Mouse (Mus musculus): ENCODE measurements at regions not wholly inside any gene's neighbourhood (a gene's known extent, or its start where the extent isn't known, plus 50 kb on each side); places are given as distances from the start of the nearest gene placed in this dataset.

- no peak for DNase-seq (ENCODE audit: extremely low spot score)
These were observed 660.5 kb upstream of the Sel1l start for GRCm38 (mm10) chr12:92509494-92509893.

- no peak for DNase-seq (ENCODE audit: extremely low spot score)
These were observed 660.0 kb upstream of the Sel1l start for GRCm38 (mm10) chr12:92508796-92509489.

- no peak for DNase-seq (ENCODE audit: extremely low spot score)
These were observed 635.0 kb upstream of the Sel1l start for GRCm38 (mm10) chr12:92483984-92484383.

- no peak for DNase-seq (ENCODE audit: extremely low spot score)
These were observed 625.5 kb upstream of the Sel1l start for GRCm38 (mm10) chr12:92474293-92475062.

DNA sequence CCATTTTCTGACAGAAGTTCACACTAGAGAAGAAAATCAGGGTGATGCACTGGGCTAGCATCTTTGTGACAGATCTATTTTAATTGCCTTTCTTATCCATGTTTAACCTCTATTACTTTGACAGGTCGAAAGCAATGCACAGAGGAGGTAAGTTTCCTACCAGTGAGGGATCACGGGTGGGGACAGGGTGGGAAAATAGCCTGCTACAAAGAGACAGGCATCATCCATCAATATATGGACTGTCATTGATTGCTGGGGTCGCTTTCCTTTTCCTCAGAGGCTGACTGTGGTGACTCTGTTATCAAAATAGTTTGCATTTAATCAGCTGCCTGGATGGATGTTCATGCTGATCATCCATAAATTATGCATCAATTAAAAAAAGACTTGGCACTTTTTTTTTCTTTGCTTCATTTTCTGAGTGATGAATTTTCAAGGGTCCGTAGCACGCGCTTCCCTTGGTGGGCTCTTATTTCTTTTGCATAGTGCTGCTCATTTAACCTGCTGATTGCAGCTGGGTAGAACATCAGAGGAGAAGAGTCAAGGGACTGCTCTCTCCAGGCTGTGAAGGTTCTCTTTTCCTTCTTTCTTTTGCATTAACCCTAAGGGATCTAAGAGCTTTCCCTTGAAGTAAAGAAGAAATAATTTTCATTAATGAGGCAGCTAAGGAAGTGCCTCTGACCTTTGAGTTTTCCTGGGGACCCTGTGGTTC lies 602.3 kb upstream of the Sel1l start:
- DNase-seq (ENCODE audit: extremely low spot score) = no peak

GRCm38 (mm10) chr12:92418458-92418857 lies 569.5 kb upstream of the Sel1l start:
- DNase-seq (ENCODE audit: extremely low spot score) = no peak

DNA sequence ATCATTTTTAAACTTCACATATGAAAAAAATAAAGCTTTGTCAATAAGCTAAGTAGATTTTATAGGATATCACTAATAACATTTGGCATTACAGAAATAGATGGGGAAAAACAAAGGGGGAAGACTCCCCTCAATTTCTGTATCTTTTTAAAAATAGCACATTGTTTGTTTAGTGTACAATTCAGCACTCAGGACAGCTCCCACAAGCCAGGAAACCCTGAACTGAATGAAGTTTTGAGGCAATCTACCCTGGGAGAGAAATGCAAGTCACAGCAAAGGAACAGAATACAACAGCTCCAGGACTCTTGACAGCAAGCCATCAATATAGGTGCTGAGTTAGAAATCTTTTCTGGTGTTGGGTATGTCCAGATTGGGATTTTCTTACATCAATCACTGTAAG lies 556.5 kb upstream of the Sel1l start:
- DNase-seq (ENCODE audit: extremely low spot score) = peak; percentile 18

DNA sequence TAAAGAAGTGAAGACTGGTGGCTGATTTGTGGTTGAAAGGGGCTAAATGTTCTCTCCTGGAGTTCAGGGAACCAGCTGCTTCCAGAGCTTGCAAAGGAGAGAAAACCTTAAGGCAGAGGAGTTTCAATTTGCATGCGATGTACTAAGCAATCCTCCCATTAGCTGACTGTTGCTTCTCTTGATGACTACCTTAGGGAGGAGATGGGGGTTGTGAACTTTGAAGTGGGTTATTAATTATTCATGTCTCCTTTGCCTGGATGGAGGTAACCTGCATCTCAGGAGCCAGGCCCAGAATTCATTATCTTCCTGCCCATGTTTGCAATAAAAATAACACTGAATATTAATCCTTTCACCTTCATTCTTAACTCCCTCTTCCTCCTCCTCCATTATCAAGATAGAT lies 552.0 kb upstream of the Sel1l start:
- DNase-seq (ENCODE audit: extremely low spot score) = no peak

- no peak for DNase-seq (ENCODE audit: extremely low spot score)
These were observed 537.2 kb upstream of the Sel1l start for GRCm38 (mm10) chr12:92386195-92386594.

DNA sequence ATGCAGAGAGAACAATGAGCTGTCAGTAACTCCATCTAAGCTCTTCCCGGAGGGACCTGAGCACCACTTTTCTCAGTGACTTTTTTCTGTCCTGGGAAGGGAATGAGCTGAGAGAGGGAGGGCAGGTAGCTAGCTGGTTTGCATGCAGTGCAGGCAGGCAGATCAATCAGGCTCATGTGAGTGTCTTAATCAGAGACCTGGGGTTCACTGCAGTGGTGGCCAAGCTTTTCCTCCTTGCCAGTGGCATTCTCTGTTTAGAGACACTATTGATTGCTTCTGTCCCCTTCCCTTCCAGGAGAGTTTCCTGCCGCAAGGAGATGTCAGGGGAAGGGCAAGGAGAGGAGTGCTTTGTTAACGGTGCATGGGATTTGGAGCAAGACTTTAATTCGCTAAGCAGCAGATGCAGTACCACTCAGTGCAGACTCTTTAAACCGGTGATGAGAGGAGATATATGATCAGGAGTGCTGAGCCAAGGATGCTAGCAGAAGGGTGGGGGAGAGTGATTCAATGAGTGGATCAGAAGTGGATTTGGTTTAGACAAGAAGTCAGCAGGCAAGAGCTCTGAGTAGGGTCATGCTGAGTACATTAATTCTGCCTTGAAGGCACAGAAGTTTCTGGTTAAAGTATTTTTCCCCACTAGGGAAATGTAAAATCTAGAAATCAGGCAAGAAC lies 535.4 kb upstream of the Sel1l start:
- peak; percentile 2 for DNase-seq (ENCODE audit: extremely low spot score)

DNA sequence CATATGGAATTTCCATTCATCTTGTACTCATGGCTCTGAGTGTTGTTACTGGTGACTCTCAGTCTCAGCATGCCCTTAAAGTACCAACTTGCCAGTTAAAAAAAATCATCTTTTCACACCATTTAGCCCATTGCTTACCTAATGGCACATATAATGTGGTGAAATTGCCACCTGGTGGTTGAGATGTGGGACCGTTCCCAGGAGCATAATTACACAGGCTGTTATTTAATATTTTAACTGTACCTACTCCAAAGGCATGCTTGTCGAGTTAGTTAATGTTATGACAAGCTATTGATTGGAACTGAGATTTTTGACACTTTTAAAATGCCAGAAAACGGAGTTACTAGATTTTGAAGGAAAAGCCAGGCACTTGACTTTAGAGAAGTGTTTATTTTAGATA lies 530.2 kb upstream of the Sel1l start:
- no peak for DNase-seq (ENCODE audit: extremely low spot score)

DNA sequence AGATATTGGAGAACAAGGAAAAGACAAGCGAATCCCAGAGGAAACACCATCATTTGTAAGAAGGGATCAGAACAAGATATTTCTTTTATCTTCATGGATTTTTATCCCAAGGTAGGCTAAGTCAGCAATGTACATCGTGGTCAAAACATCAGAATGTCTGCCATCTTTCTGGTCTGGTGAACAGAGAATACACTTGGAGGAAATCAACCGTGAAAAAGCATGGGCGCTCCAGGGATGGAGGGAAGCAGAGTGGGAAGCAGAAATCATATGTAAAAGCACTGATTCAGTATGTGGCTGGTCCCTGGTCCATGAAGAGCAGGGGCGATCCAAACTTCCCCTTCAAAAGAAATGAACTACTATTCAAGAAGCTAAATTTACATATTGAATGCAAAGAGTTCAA lies 517.0 kb upstream of the Sel1l start:
- no peak for DNase-seq (ENCODE audit: extremely low spot score)

DNA sequence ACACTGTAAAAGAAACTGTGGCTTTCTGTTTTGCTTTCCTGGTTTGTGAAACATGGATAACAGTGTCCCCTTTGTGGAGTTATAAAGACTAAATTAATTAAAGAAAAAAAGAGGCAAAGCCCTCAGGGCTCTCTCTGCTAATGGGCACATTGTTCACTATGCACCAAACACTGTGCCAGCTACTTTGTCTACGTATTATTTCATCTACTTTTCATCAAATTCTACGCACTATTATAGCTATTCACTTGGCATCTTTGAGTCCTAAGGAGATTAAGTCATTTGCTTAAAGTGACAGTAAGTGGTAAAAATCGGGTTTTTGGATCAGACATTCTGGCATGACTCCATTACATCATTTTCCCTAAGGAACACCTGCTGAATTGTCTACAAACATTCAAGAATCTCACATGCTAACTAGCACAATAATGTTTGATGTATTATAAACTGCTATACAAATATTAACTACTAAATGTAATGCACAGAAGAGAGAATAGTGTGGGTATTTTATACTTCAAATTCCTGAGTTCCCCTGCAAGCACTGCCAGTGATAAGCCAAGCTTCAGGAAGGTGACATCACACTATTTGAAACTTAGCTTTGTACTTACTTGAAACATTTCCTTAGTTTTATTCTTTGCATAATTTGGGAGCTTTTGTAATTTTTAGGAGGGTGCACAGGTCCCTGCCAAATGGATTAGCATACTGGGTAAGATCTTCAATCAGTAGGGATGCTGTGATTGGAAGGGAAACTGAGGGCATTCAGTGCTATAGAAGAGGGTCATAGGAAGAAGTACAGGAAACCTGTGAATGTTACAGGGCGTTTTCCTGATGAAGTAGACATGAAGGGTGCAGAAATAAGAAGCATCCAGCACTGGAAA lies 504.7 kb upstream of the Sel1l start:
- DNase-seq (ENCODE audit: extremely low spot score) = no peak

DNA sequence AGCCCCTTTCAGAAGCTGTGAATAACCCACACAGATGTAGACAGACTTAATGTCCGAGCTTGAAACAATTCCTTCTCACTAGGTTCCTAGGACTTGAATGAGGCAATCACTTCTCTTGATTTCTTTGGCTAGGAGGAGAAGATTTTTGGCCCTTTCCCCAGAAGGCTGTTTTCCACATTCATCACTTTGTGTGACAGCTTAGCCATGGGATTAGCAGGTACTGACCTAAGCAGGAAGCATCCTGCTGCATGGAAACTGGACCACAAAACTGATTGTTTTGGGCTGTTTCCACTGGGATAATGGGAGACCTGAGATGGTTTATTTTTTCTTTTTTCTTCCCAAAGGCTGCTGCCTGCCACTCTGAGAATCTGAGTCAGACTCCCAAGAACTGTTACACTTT lies 469.3 kb upstream of the Sel1l start:
- no peak for DNase-seq (ENCODE audit: extremely low spot score)

GRCm38 (mm10) chr12:92317609-92318008 lies 468.7 kb upstream of the Sel1l start:
- no peak for DNase-seq (ENCODE audit: extremely low spot score)

DNA sequence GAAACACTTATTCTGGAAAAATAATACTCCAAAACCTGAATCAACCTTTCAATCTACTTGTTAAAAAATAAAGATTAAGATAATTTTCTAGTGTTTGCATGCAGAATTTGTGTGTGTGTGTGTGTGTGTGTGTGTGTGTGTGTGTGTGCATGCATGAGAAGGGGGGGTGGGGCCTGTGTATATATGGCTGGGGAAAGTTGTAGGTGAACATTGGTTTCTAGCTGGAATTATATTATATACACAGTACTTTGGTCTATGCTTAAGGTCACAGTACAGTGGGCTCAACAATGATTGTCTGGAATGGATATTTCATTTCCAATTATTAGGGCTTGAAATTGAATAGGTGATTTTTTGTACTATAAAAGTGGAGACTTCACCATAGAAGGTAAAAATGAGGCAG lies 467.3 kb upstream of the Sel1l start:
- DNase-seq (ENCODE audit: extremely low spot score) = no peak

GRCm38 (mm10) chr12:92315820-92316219 lies 466.9 kb upstream of the Sel1l start:
- DNase-seq (ENCODE audit: extremely low spot score) = no peak

- DNase-seq (ENCODE audit: extremely low spot score) = peak; percentile 80
These were observed 454.1 kb upstream of the Sel1l start for GRCm38 (mm10) chr12:92302951-92303591.

GRCm38 (mm10) chr12:92294887-92295286 lies 445.9 kb upstream of the Sel1l start:
- no peak for DNase-seq (ENCODE audit: extremely low spot score)

DNA sequence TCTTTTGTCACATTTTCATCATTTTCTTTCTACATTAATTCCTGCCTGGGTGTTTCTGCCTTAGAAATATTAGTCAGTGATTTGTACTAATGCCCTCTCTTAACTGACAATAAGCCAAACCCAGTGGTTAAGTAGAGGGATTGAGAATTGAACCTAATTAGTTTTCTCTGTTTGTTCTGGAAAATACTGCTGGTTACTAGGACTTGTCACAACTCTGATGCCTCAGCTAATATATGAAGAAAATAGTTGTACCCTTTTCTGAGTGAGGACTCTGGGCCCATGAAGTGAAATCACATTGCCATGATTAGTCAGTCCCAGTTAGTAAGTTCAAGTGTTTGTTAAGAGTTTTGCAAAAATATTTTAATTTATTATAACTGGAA lies 444.4 kb upstream of the Sel1l start:
- peak; percentile 4 for DNase-seq (ENCODE audit: extremely low spot score)
